Mouse (Mus musculus): ENCODE data around the gene Olfr17. TPM values are rescaled to one million over a fixed set of nuclear protein-coding genes. Genes with fewer than 3 reads are reported as not detected.

Gene Olfr17
- total and polyA plus RNA-seq, 3 experiments = 0.11 TPM; not detected in 2

Other genes starting within 250 kb of the Olfr17 start
- gene Olfr703, start 249.9 kb upstream of the Olfr17 start, total RNA-seq (2014; fragmentation: Nextera tagmentation) = not detected in 2 replicates
- gene Olfr703, start 249.9 kb upstream of the Olfr17 start, total RNA-seq (2017) = not detected in 2 replicates
- gene Olfr703, start 249.9 kb upstream of the Olfr17 start, polyA plus RNA-seq (2012) = not detected in 2 replicates
- gene Olfr704, start 230.0 kb upstream of the Olfr17 start, total RNA-seq (2014; fragmentation: Nextera tagmentation) = not detected in 2 replicates
- gene Olfr704, start 230.0 kb upstream of the Olfr17 start, total RNA-seq (2017) = 0.22 TPM in 1 of 2 replicates, not detected in the other
- not detected in 2 replicates for gene Olfr704, start 230.0 kb upstream of the Olfr17 start, polyA plus RNA-seq (2012)
- gene Olfr705, start 216.3 kb upstream of the Olfr17 start, total RNA-seq (2014; fragmentation: Nextera tagmentation) = not detected in 2 replicates
- 0.05 TPM in 1 of 2 replicates, not detected in the other for gene Olfr705, start 216.3 kb upstream of the Olfr17 start, total RNA-seq (2017)
- not detected in 2 replicates for gene Olfr705, start 216.3 kb upstream of the Olfr17 start, polyA plus RNA-seq (2012)
- gene Olfr706, start 205.1 kb upstream of the Olfr17 start, total RNA-seq (2014; fragmentation: Nextera tagmentation) = not detected in 2 replicates
- 0.06 TPM in 1 of 2 replicates, not detected in the other for gene Olfr706, start 205.1 kb upstream of the Olfr17 start, total RNA-seq (2017)
- gene Olfr706, start 205.1 kb upstream of the Olfr17 start, polyA plus RNA-seq (2012) = not detected in 2 replicates
- not detected in 2 replicates for gene Olfr707, start 192.0 kb upstream of the Olfr17 start, total RNA-seq (2014; fragmentation: Nextera tagmentation)
- not detected in 2 replicates for gene Olfr707, start 192.0 kb upstream of the Olfr17 start, total RNA-seq (2017)
- gene Olfr707, start 192.0 kb upstream of the Olfr17 start, polyA plus RNA-seq (2012) = not detected in 2 replicates
- not detected in 2 replicates for gene Olfr1532-ps1, start 185.2 kb upstream of the Olfr17 start, total RNA-seq (2014; fragmentation: Nextera tagmentation)
- not detected in 2 replicates for gene Olfr1532-ps1, start 185.2 kb upstream of the Olfr17 start, total RNA-seq (2017)
- not detected in 2 replicates for gene Olfr1532-ps1, start 185.2 kb upstream of the Olfr17 start, polyA plus RNA-seq (2012)
- gene Olfr709-ps1, start 161.0 kb upstream of the Olfr17 start, total RNA-seq (2014; fragmentation: Nextera tagmentation) = not detected in 2 replicates
- gene Olfr709-ps1, start 161.0 kb upstream of the Olfr17 start, total RNA-seq (2017) = 0.05 and 0.06 TPM in 2 replicates
- gene Olfr709-ps1, start 161.0 kb upstream of the Olfr17 start, polyA plus RNA-seq (2012) = not detected in 2 replicates
- not detected in 2 replicates for gene Olfr710, start 144.9 kb upstream of the Olfr17 start, total RNA-seq (2014; fragmentation: Nextera tagmentation)
- not detected in 2 replicates for gene Olfr710, start 144.9 kb upstream of the Olfr17 start, total RNA-seq (2017)
- gene Olfr710, start 144.9 kb upstream of the Olfr17 start, polyA plus RNA-seq (2012) = not detected in 2 replicates
- not detected in 2 replicates for gene Olfr6, start 129.3 kb upstream of the Olfr17 start, total RNA-seq (2014; fragmentation: Nextera tagmentation)
- gene Olfr6, start 129.3 kb upstream of the Olfr17 start, total RNA-seq (2017) = 0.12 and 0.22 TPM in 2 replicates
- not detected in 2 replicates for gene Olfr6, start 129.3 kb upstream of the Olfr17 start, polyA plus RNA-seq (2012)
- gene Olfr711, start 117.8 kb upstream of the Olfr17 start, total RNA-seq (2014; fragmentation: Nextera tagmentation) = not detected in 2 replicates
- gene Olfr711, start 117.8 kb upstream of the Olfr17 start, total RNA-seq (2017) = under 0.01 and 0.11 TPM in 2 replicates
- gene Olfr711, start 117.8 kb upstream of the Olfr17 start, polyA plus RNA-seq (2012) = not detected in 2 replicates
- not detected in 2 replicates for gene Olfr2, start 87.1 kb upstream of the Olfr17 start, total RNA-seq (2014; fragmentation: Nextera tagmentation)
- 0.06 TPM in 1 of 2 replicates, not detected in the other for gene Olfr2, start 87.1 kb upstream of the Olfr17 start, total RNA-seq (2017)
- gene Olfr2, start 87.1 kb upstream of the Olfr17 start, polyA plus RNA-seq (2012) = not detected in 2 replicates
- gene Olfr713, start 62.0 kb upstream of the Olfr17 start, total RNA-seq (2014; fragmentation: Nextera tagmentation) = not detected in 2 replicates
- gene Olfr713, start 62.0 kb upstream of the Olfr17 start, total RNA-seq (2017) = 0.05 and 0.12 TPM in 2 replicates
- not detected in 2 replicates for gene Olfr713, start 62.0 kb upstream of the Olfr17 start, polyA plus RNA-seq (2012)
- gene Olfr714, start 22.2 kb upstream of the Olfr17 start, total RNA-seq (2014; fragmentation: Nextera tagmentation) = not detected in 2 replicates
- gene Olfr714, start 22.2 kb upstream of the Olfr17 start, total RNA-seq (2017) = 0.11 and 0.46 TPM in 2 replicates
- gene Olfr714, start 22.2 kb upstream of the Olfr17 start, polyA plus RNA-seq (2012) = not detected in 2 replicates
- gene Olfr715b, start 17.1 kb downstream of the Olfr17 start, total RNA-seq (2014; fragmentation: Nextera tagmentation) = not detected in 2 replicates
- gene Olfr715b, start 17.1 kb downstream of the Olfr17 start, total RNA-seq (2017) = 0.12 TPM in 1 of 2 replicates, not detected in the other
- gene Olfr715b, start 17.1 kb downstream of the Olfr17 start, polyA plus RNA-seq (2012) = not detected in 2 replicates
- not detected in 2 replicates for gene Olfr715, start 37.9 kb downstream of the Olfr17 start, total RNA-seq (2014; fragmentation: Nextera tagmentation)
- not detected in 2 replicates for gene Olfr715, start 37.9 kb downstream of the Olfr17 start, total RNA-seq (2017)
- gene Olfr715, start 37.9 kb downstream of the Olfr17 start, polyA plus RNA-seq (2012) = not detected in 2 replicates
- not detected in 2 replicates for gene Olfr716, start 45.1 kb downstream of the Olfr17 start, total RNA-seq (2014; fragmentation: Nextera tagmentation)
- 0.05 TPM in 1 of 2 replicates, not detected in the other for gene Olfr716, start 45.1 kb downstream of the Olfr17 start, total RNA-seq (2017)
- gene Olfr716, start 45.1 kb downstream of the Olfr17 start, polyA plus RNA-seq (2012) = not detected in 2 replicates
- gene Nlrp14, start 73.8 kb downstream of the Olfr17 start, total RNA-seq (2014; fragmentation: Nextera tagmentation) = not detected in 2 replicates
- 0.05 and 0.17 TPM in 2 replicates for gene Nlrp14, start 73.8 kb downstream of the Olfr17 start, total RNA-seq (2017)
- not detected in 2 replicates for gene Nlrp14, start 73.8 kb downstream of the Olfr17 start, polyA plus RNA-seq (2012)
- not detected in 2 replicates for gene Rbmxl2, start 116.2 kb downstream of the Olfr17 start, total RNA-seq (2014; fragmentation: Nextera tagmentation)
- not detected in 2 replicates for gene Rbmxl2, start 116.2 kb downstream of the Olfr17 start, total RNA-seq (2017)
- gene Rbmxl2, start 116.2 kb downstream of the Olfr17 start, polyA plus RNA-seq (2012) = not detected in 2 replicates